Mouse (Mus musculus) cerebellum, postnatal 36 days (tissue): ENCODE results near the gene Capns2.
"Not testable (repeated sequence)": the region's sequence is repeated elsewhere in the genome, so short reads cannot be mapped to it uniquely, and the experiment has no call there.

Source experiments
- DNase-seq, 2 experiments: peaks; one replicate each; pipeline ENCODE4 v3.0.0; 2021 to 2022; ENCODE audit warnings: mixed read lengths in 2 of 2

Gene Capns2

DNA sequence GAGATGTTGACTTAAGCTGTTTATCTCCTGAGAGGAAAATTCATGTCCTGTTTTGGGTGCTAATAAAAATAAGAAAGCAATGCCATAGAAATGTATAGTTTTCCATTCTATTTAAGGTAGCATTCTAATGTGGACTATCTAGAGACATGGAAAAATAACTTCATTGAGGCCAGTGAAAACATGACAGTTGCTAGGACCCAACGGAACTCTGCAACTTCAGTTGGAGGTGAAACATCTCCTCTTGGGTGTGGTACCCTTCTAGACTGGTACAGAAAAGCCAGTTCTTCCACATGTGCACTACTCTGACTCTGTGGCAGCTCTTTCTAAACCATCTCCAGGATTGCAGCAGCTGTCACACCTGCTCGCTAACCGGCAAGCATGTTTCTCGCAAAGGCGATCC, at the start of gene Capns2:
Capns2 (plus strand) TSS at position 301 of the 400 bp plus-strand sequence.
- no peak for DNase-seq

DNA sequence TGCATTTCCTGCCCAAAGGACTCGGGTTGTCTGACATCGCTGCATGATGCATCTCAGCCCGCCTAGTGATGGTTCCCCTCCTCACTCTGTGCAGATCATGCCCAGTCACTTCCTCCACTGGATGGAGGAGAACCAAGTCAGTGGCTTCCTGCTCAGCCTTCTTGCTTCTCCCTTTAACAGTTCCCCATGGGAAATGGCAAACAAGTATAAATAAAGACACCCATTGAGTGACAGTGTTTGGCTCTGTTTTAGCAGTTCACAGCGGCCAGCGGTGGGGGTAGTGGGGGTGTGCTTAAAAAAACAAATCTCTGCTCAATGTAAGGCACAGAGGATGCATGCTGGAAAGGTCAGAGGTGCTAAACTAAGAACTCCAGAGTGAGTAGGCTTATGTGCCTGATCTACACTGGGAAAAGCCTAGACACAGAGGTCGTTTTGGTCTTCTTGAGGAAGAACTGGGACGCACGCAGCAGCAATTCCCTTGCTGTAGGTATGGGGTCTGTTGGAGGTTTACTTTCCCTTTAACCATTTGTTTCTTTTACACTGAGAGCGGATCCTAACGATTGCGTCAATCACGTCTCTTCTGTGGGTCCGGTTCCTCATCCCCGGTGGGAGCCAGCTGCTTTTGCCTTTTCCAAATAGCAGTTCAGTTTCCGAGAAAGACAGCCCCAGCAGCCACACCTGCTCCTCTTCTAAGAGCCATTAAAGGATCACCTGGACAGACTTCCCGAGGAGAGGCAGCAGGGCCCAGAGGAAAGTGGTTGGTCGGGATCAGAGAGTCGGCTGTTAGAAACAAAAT, 47.8 kb upstream of the Capns2 start:
- no peak for DNase-seq

DNA sequence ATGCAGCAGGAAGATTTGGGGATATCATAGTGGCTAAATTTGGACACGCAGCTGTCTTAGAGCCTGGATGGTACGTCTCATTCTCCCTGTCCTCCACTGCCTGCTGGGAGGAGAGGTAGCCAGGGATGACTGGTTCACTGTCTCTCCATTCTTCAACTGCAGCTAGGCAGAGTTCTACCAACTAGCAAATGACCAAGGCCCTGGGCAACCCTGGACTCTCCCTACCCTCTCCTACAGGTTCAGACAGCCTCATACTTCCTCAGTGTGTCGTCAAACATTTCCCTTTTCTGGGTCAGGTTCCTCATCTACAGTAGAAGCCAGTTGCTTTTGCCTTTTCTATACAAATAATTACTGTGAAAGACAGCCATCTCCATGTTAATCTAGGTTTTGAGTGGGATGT, 46.5 kb upstream of the Capns2 start:
- no peak for DNase-seq

DNA sequence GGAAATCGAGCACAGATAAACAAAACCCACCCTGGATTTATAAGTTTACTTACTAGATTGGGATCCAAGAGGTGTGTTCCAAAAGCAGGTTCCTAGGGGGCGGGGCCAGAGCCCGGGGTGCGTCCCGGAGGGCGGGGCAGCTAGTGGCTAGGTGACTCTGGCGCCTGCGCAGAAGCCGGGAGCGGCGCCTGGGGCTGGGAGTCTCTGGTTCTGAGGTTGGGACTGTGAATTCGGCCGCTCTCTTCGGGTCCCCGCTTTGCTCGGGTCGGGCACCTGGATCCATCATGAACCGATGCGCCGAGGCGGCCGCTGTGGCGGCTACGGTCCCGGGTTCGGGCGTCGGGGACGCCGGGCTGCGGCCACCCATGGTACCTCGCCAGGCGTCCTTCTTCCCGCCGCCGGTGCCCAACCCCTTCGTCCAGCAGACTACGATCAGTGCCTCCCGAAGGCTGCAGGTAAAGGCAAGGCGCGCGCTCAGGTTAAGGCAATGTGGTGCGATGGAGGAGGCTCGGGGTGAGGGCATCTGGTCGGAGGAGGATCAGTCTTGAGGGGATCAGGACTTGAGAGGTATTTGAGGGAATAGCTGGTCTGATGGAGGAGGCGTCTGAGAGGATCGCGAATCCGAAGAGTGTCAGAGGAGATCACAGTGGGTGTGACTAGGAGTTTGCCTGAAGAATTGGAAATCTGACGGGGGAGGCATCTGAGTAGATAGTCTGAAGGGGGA, 45.9 kb upstream of the Capns2 start, which contains the start of gene Lpcat2:
Lpcat2 (plus strand) TSS at position 169 of the 724 bp plus-strand sequence.
- DNase-seq = peak; percentile 45 to 65

DNA sequence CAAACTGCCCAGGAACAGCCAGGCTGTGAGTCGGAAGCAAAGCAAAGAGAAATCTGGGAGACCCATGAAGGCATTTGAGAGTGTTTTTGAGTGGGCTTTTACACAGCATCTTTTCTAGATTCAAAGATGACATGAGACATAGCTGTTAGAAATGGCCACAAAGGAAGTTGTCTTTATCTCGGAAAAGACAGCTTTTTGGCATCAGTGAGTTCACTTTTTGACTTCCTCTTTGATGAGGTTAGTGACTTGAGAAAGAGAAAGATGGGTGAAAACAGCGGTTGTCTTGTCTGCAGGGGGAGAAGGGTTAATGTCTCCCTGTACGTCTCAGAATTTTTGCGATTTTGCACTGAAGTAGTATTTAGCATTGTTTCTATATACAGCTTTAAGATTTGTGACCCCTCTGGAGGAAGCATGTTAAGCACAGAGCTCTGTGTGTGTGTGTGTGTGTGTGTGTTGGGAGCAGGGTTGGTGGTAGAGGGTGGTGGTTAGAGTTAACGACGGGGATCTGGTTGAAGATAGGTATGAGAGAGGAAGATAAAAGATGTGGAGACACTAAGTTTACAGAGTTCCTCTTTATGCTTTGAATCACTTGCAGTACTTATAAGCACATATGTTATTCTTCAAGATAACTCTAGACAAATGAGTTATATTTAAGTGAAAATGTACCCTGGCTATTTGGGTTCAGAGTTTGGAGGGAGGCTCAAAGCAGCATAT, 44.8 kb upstream of the Capns2 start:
- DNase-seq = no peak

DNA sequence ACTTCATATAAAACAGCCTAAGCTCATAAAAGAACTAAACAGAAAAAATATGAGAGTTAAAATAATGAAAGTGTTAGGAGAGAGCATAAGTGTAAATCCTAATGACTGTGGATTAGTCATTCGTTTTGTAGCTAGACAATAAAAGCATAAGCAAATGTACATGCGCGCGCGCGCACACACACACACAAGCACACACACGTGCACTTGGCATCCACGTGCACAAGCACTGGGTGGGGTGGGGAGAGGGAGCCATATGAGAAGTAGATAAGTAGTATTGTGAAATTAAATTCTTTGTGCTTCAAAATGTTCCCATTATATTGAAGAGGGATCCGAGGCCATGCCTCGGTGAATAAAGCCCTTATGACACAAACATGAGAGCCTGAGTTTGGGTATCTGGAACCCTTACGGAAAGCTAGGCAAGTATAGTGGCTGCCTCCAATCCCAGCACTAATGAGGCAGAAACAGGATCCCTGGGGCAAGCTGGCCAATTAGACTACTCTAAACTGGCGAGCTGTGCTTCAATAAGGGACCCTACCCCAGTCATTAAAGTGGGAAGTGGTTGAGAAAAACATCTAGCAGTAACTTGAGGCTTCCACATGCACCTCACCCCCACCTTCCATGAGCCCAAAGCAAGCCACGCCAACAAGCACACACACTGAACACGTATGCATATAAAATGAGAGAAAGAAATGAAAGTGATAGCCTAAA, 42.6 kb upstream of the Capns2 start:
- DNase-seq = no peak

DNA sequence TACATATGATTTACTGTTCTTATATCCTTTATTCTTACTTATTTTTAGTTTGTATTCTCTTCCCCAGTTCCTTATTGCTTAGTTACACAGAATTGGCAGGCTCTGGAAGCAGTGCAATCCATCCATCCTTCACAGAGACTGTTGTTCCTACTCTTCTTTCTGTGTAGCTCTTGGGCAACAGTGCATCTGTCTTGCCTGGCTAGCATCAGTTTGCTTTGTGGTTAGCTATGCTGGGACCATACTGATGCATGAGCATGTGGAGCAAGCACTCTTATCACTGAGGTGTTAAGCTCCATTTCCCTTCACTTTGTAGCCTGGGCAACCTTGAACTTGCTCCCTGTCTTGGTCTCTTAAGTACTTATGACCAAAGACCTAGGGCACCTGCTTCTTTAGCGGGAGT, 39.2 kb upstream of the Capns2 start:
- no peak for DNase-seq

DNA sequence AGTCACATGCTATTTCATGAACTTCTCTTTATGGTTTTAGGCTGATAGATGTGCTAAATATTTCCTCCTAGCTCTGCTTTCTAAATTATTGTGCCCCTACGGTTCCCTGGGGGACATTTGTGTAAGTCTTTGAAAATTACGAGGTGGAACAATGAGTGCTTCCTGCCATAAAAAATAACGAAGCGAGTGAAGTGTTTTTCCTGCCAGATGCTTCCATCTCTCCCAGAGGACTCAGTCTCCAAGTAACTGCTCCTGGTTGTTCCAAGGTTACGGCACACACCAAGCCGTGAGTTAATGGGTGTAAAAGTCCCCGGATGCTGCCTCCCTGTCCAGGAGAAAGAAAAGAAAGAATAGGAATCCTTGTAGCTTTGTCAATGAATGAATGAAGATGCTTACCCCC, 30.9 kb upstream of the Capns2 start:
- DNase-seq = no peak

DNA sequence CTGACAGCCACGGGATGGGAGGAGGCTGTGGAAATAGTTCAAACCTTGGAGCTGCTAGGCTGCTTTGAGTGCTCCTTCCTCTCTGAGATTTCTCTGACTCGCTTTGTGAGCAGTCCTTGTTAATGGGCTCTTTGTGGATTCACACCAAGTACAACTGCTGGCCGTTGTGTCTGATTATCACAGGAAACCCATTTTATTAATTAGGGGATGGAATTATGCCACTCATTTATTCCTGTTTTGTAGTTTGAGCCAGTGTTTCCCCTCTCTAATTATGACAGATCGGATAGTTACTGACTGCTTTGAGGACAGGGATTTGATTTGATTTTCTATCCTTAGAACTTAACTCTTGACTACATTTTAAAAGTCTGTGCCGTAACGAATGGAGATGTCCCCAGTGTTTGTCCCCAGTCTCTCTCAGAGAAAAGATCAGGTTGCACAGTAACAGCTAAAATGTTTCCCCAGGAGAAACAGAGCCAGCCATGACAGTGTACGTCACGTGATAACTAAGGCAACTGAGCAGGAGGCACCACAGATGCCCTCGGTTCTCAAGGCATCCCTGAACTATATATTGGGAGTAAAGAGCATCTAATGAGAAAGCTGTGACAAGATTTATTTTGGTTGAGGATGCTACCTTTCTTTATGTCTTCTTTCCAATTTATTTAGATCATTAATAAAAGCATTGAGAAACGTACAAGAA, 29.0 kb upstream of the Capns2 start:
- DNase-seq = no peak

DNA sequence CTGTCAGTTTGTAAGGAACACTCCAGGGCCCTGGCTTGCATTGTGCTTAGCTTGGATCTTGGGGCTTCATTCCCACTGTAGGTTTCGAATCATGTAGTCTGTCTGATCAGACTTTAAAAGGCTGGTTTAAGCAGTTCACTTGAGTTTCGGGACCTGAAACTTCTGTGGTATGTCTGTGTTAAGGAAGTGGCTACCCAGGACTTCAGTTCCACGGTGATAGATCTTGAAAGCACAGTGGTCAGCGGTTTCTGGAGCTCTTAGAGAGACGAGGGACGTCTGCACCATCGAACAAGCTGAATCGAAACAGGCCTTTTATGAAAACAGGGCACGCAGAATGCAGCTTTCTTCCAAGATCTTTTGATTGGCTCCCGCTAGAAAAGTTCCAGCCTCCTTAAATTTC, 25.4 kb upstream of the Capns2 start:
- DNase-seq = no peak

DNA sequence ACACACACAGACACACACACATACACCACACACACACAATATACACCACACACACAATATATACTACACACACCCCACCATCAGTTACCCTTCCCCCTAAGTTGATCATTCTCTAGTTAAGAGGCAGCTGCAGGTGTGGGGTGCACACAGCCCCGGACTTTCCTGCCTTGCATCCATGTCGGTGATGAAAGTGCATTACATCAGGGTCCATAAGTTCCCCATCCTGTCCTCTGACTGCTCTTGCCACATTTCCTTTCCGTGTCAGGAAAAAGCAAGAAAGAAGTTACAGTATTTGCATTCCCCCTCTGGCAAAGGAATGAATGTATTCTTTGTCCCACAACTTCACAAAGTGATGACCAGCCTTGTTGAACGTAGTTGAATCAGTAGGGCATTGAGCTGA, 20.0 kb upstream of the Capns2 start:
- no peak for DNase-seq

DNA sequence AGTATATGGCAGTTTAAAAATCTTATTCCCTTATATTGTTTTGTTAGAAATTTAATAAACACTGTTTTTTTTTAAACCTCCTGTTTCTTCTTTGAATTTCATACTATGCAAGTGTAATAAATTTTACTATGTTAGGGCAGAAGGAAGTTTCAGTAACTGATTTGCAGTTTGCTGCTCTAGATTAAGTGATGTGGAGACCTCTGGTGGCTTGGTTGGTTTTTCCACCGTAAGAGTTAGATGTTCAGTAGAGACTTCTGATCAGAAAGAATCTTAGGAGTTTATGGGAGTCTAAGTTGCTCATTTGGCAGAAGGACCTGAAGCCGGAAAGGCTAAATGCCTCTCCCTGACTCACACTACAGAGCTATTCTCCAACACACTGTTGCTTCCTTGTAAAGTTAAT, 17.4 kb upstream of the Capns2 start:
- no peak for DNase-seq

DNA sequence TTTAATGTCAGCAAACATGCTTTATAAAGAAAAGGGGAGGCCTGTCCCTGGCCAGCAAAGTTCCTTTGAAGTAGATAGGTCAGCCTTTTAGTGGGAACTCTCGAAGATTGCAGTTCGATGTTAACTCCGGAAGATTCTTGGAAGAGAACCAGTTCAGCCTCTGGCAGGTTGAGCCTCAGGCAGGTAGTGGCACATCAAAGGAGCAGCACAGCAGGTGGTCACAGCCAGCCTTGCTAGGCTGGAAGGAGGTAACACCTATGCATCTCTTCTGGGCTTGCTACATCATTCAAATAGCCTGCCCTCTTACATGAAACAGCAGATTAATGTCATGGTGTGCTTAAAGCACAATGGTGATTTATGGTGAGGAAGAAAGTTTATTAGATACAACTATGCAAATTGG, 9.0 kb upstream of the Capns2 start:
- not testable (repeated sequence) for DNase-seq

DNA sequence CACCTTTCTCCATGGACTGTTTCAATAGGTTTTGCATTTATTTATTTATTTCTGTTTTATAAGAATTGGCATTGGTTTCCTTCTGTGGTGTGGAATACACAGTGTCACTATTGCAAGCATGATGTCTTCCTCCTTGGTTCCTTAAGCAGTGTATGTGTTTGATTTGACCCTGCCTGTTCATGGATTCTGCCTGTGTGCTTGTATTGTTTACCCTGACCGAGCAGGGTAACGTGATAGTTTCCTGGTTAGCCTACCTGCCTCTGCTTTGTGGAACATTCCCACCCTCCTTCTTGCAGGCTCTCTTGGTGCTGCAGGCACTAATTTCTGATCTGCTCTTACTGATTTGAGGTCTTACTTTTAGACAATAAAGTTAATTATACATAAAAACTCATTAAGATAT, 7.3 kb upstream of the Capns2 start:
- no peak for DNase-seq

DNA sequence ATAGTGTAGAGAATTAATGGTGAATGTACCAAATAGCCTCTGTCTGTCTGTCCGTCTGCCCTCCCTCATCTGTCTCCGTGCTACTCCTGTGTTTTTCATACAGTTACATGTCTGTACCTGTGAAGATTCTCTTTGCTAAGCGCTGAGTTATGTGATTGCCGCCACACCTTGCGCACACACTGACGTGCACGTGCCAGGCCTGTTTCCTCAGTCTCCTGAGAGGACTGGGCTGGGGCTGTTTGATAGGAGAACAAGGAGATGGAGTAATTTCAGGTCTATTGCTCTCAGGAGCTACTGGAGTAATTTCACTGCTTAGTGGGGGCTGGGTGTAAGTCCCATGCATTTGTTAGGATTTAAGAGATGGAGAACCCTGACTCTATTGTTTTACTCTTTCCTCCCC, 6.2 kb upstream of the Capns2 start:
- DNase-seq = no peak

DNA sequence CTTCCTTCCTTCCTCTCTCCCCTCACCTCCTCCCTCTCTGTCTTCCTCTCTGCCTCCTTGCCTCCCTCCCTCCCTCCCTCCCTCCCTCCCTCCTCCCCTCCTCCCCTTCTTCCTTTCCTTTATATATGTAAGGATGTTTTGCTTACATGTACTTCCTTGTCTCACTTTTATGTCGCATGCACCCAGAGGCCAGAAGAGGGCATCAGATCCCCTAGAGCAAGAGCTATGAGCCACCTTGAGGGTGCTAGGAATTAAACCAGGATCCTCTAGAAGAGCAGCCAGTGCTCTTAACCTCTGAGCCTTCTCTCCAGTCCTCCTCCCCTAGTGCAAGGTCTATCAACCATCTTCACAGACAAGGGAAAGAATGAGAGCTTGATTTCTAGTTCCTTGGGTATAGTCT, 5.2 kb upstream of the Capns2 start:
- DNase-seq = no peak

DNA sequence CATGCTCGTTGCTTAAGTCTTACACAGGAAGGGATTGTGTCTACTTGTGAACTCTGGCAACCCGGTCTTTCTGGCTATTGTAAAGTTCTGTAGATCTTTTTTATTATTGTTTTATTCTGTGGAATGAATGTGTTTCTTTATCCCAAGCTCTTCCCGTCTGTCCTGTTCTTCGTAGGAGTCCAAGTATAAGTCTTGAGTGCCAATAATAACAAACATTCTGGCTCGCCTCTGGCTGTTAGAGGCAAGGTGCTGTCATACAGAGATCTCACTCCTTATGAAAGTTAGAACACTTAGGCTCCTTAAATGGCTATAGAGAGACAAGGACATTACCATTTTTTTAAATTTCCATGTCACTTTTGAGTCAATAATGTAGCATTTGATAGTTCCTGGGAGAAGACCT, 4.6 kb upstream of the Capns2 start:
- no peak for DNase-seq

DNA sequence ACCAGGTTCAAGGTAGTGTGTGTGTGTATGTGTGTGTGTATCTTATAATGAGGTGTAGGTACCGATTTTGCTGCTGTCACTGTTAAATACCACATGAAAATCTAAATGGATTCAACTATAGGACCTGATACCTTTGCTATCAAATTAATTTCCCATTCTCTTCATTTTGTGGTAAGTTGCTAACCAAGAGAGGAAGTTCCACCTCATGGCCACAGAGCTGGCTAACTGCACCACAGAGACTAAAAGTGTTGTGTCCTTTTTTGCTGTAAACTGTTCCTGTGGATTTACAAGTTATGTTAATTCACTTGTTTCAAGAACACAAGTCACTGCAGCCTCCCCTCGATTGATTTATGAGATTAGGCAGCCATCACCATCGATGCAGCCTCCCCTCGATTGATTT, 3.4 kb upstream of the Capns2 start:
- no peak for DNase-seq

DNA sequence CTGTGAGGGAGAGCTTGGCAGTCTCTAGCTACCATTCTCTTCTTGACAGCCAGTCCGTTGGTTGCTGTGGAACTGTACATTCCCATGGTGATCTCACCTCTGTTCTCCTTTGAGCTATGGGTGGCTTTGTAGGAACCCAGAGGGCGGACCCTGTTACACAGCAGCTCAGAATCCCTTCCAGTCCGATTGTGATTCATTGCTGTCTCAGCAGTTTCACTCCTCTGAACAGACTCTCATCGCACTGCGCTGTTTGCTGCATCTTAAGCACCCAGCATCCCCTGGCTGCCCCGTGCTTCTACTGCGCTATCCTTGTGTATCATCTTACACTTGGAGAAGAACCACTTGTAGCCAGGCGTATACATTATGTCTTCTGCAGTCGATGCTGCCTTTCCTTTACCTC, 1.6 kb upstream of the Capns2 start:
- no peak for DNase-seq

DNA sequence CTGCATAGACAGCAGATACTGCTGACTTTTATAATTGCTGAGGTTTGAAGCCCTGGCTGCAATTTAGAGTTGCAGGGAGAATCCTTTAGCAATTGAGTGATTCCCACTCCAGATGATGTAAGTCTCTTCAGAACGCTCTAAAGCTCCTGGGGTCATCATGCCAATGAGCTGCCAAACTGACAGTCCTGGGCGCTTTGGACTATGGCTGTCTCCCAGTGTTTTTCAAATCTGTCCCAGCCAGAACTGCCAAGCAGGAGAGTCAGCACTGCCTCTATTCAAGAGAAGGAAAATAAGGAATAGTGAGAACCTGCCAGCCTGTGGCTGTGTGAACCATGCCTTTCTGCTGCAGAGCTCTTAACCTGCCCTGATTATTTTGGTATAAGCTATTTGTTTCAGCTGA, 1.8 kb downstream of the Capns2 start:
- DNase-seq = no peak

DNA sequence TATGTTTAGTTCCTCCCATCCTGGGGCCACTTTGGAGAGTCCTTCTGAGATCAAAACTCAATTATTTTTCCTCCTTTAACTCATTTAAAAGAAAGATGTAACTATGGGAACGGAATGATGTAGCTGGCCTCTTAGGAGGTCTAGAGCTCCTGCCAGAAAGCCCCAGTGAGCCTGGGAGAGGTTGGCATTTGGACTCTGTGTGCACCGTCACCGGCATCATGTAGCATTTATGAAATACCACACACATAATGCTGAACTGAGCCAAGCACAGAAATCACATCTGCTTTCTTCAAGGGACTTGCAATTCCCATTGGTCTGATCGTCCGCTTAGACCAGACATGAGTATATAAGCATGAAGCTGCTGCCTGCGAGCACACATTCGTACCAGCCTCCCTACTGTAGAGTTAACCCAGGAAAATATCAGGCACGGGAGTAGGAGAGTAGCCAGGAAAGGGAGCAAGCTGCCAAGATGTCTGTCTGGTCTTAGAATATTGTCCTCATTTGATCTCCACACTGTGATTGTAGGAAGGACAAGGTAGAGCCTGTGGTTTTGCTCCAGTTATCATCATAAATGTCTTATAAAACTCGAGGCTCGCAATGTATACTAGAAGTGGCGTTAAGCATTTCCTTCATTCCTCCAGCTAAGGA, 2.4 kb downstream of the Capns2 start:
- DNase-seq = no peak

DNA sequence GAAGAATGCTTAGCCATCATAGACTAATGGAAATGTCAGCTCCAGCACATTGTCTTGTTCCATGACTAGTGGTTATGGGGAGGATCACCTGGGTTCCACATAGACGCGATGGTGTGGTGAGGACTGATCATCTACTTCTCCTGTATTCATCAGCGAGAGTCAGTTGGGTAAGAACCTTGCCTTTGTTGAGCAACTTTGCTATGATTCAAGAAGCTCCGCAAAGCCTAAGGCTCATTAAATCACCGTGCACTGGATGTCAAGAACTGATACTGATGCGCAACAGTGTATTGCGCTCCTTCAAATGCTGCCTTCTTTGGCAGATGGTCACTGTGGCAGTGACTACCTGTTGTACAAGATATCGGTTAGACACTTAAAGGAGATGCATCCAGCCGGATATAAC, 5.3 kb downstream of the Capns2 start:
- DNase-seq = no peak
